Mouse (Mus musculus) heart, embryonic 12.5 days (tissue): ENCODE results near the gene Slc25a12. TPM values are rescaled to one million over a fixed set of nuclear protein-coding genes. Genes with fewer than 3 reads are reported as not detected.
A peak's percentile ranks its signal among the peaks of the same experiment; 100 is the strongest.

ENCODE experiments used
- ATAC-seq: fragments of 200-750 bp; cut with Nextera tagmentation; 2 replicates; pipeline ENCODE4 v1.8.0; 2017; ENCODE audit warnings: moderate TSS enrichment, moderate library complexity; ENCODE audit not compliant: insufficient number of reproducible peaks, low FRiP score
- H3K27ac ChIP-seq: fragments of 300-500 bp; sonication (generic); 2 replicates; pipeline ENCODE4 v1.5.1; 2016; ENCODE audit warnings: mild to moderate bottlenecking, moderate library complexity; ENCODE audit not compliant: poor library complexity, severe bottlenecking
- H3K27me3 ChIP-seq: fragments of 300-500 bp; sonication (generic); replicated peaks from 2 replicates; pipeline ENCODE4 v1.6.1; 2016; ENCODE audit warnings: mild to moderate bottlenecking, moderate library complexity
- H3K36me3 ChIP-seq: fragments of 300-500 bp; sonication (generic); 2 replicates; pipeline ENCODE4 v1.6.1; 2016; ENCODE audit warnings: mild to moderate bottlenecking, moderate library complexity
- H3K4me1 ChIP-seq: fragments of 300-500 bp; sonication (generic); replicated peaks from 2 replicates; pipeline ENCODE4 v1.6.1; 2016; ENCODE audit warnings: mild to moderate bottlenecking
- H3K4me2 ChIP-seq: fragments of 300-500 bp; sonication (generic); 2 replicates; pipeline ENCODE4 v1.6.1; 2016; ENCODE audit warnings: mild to moderate bottlenecking, moderate library complexity
- H3K4me3 ChIP-seq: fragments of 300-500 bp; sonication (generic); 2 replicates; pipeline ENCODE4 v1.5.1; 2016; ENCODE audit warnings: mild to moderate bottlenecking
- H3K9ac ChIP-seq: fragments of 300-500 bp; sonication (generic); 2 replicates; pipeline ENCODE4 v1.6.1; 2016; ENCODE audit warnings: mild to moderate bottlenecking, moderate library complexity
- H3K9me3 ChIP-seq: fragments of 300-500 bp; sonication (generic); replicated peaks from 2 replicates; pipeline ENCODE4 v1.6.1; 2016; ENCODE audit warnings: mild to moderate bottlenecking, moderate library complexity
- WGBS: fragments of 180-500 bp; shearing (Covaris S2); methylation state at CpG from one replicate; pipeline ENCODE4 v1.1.7; 2016; 5-methylcytosine and 5-hydroxymethylcytosine counted together
- polyA plus RNA-seq: library from polyadenylated mRNA; unstranded; fragments of >200 nt; fragmentation: Nextera tagmentation; extraction: Ambion mirVana; gene quantifications from 2 replicates; pipeline ENCODE4 v1.2.1, GENCODE M21; 2016

The Slc25a12 gene
- 92.1 and 92.8 TPM in 2 replicates for polyA plus RNA-seq

GRCm38 (mm10) chr2:71367125-71367880, at the start of gene Slc25a12:
TSS of gene Slc25a12 (minus strand) at chr2:71367749.
- under 1% methylated on average over 56 of the region's 57 CpGs for WGBS
- Histone ChIP-seq H3K9me3 (no peaks in the 10 kb centered on the region), H3K9ac (peak within 1 kb of the TSS; percentile 92), H3K4me3 (peak within 1 kb of the TSS; percentile 92), H3K4me1 (peaks cover 10% of the 10 kb centered on the region), H3K4me2 (peak within 1 kb of the TSS; percentile 80), H3K27ac (peak within 1 kb of the TSS; percentile 95), H3K27me3 (no peaks in the 10 kb centered on the region), H3K36me3 (peaks cover 8% of the 10 kb centered on the region)
- ATAC-seq, result peak; percentile 97

- Histone ChIP-seq H3K4me2 (no peak overlapping the region), H3K4me3 (no peak overlapping the region), H3K27ac (no peak overlapping the region), H3K27me3 (no peaks in the 10 kb centered on the region), H3K4me1 (no peaks in the 10 kb centered on the region), H3K9ac (no peak overlapping the region), H3K36me3 (peaks cover 46% of the 10 kb centered on the region), H3K9me3 (no peaks in the 10 kb centered on the region)
- WGBS, result 98% methylated on average over 1 of the region's 1 CpGs
- ATAC-seq, result no peak
Measured at GRCm38 (mm10) chr2:71405613-71406012, 38.1 kb upstream of the Slc25a12 start.

- H3K9ac ChIP-seq, result peak overlapping the region; percentile 88
- H3K4me1 ChIP-seq, result peaks cover 6% of the 10 kb centered on the region
- peak overlapping the region; percentile 91 for H3K4me3 ChIP-seq
- H3K27me3 ChIP-seq, result no peaks in the 10 kb centered on the region
- no peaks in the 10 kb centered on the region for H3K9me3 ChIP-seq
- WGBS, result 52% methylated on average over 9 of the region's 9 CpGs
- H3K27ac ChIP-seq, result peak overlapping the region; percentile 70; the same call in 1 of the 2 replicates
- peak overlapping the region; percentile 74 for H3K4me2 ChIP-seq
- no peak for ATAC-seq
- peaks cover 25% of the 10 kb centered on the region for H3K36me3 ChIP-seq
Measured at GRCm38 (mm10) chr2:71389864-71390263, 22.3 kb upstream of the Slc25a12 start.

- Histone ChIP-seq H3K4me1 (peaks cover 6% of the 10 kb centered on the region), H3K36me3 (peaks cover 21% of the 10 kb centered on the region), H3K4me3 (peak within 1 kb of the TSS; percentile 91), H3K27ac (peak within 1 kb of the TSS; percentile 70), H3K27me3 (no peaks in the 10 kb centered on the region), H3K9me3 (no peaks in the 10 kb centered on the region), H3K9ac (peak within 1 kb of the TSS; percentile 88), H3K4me2 (peak within 1 kb of the TSS; percentile 74)
- peak; percentile 97 for ATAC-seq
- WGBS, result under 1% methylated on average over 59 of the region's 66 CpGs
Measured at GRCm38 (mm10) chr2:71388951-71389763, 21.6 kb upstream of the Slc25a12 start, which contains the start of gene Hat1. TSS of gene Hat1 (plus strand) at chr2:71388958.

GRCm38 (mm10) chr2:71387766-71388165, 20.2 kb upstream of the Slc25a12 start:
- Histone ChIP-seq H3K9ac (no peak overlapping the region), H3K27me3 (no peaks in the 10 kb centered on the region), H3K4me2 (no peak overlapping the region), H3K27ac (no peak overlapping the region), H3K4me3 (no peak overlapping the region), H3K4me1 (peaks cover 6% of the 10 kb centered on the region), H3K36me3 (peaks cover 13% of the 10 kb centered on the region), H3K9me3 (no peaks in the 10 kb centered on the region)
- 96% methylated on average over 6 of the region's 6 CpGs for WGBS
- no peak for ATAC-seq

- ATAC-seq, result no peak
- WGBS, result 24% methylated on average over 11 of the region's 11 CpGs
- H3K4me1 ChIP-seq, result no peaks in the 10 kb centered on the region
- H3K27ac ChIP-seq, result no peak overlapping the region
- peak overlapping the region; percentile 50 for H3K4me2 ChIP-seq
- no peak overlapping the region for H3K9ac ChIP-seq
- no peaks in the 10 kb centered on the region for H3K9me3 ChIP-seq
- H3K27me3 ChIP-seq, result no peaks in the 10 kb centered on the region
- H3K4me3 ChIP-seq, result peak overlapping the region; percentile 15; the same call in 1 of the 2 replicates
- no peaks in the 10 kb centered on the region for H3K36me3 ChIP-seq
Measured at GRCm38 (mm10) chr2:71383890-71384289, 16.3 kb upstream of the Slc25a12 start.

- 61% methylated on average over 4 of the region's 4 CpGs for WGBS
- Histone ChIP-seq H3K9ac (no peak overlapping the region), H3K9me3 (no peaks in the 10 kb centered on the region), H3K27me3 (no peaks in the 10 kb centered on the region), H3K27ac (no peak overlapping the region), H3K4me1 (no peaks in the 10 kb centered on the region), H3K36me3 (no peaks in the 10 kb centered on the region), H3K4me2 (no peak overlapping the region), H3K4me3 (no peak overlapping the region)
- ATAC-seq, result no peak
Measured at GRCm38 (mm10) chr2:71381962-71382361, 14.4 kb upstream of the Slc25a12 start.

GRCm38 (mm10) chr2:71377426-71377825, 9.9 kb upstream of the Slc25a12 start:
- Histone ChIP-seq H3K27me3 (no peaks in the 10 kb centered on the region), H3K27ac (no peak overlapping the region), H3K36me3 (no peaks in the 10 kb centered on the region), H3K4me3 (no peak overlapping the region), H3K9me3 (no peaks in the 10 kb centered on the region), H3K9ac (no peak overlapping the region), H3K4me1 (peaks cover 10% of the 10 kb centered on the region; the same call in 1 of the 2 replicates), H3K4me2 (no peak overlapping the region)
- no peak; the same call in 1 of the 2 replicates for ATAC-seq
- WGBS, result 86% methylated on average over 5 of the region's 5 CpGs

GRCm38 (mm10) chr2:71376433-71376906, 8.9 kb upstream of the Slc25a12 start:
- no peaks in the 10 kb centered on the region for H3K36me3 ChIP-seq
- peak overlapping the region; percentile 56 for H3K4me2 ChIP-seq
- H3K4me1 ChIP-seq, result peaks cover 10% of the 10 kb centered on the region; the same call in 1 of the 2 replicates
- H3K9me3 ChIP-seq, result no peaks in the 10 kb centered on the region
- no peaks in the 10 kb centered on the region for H3K27me3 ChIP-seq
- H3K4me3 ChIP-seq, result peak overlapping the region; percentile 20
- H3K9ac ChIP-seq, result no peak overlapping the region
- no peak for ATAC-seq
- H3K27ac ChIP-seq, result no peak overlapping the region
- WGBS, result 22% methylated on average over 11 of the region's 11 CpGs

GRCm38 (mm10) chr2:71374275-71375155, 7.0 kb upstream of the Slc25a12 start:
- WGBS, result 54% methylated on average over 8 of the region's 8 CpGs
- Histone ChIP-seq H3K27ac (no peak overlapping the region), H3K4me1 (peaks cover 10% of the 10 kb centered on the region; the same call in 1 of the 2 replicates), H3K36me3 (no peaks in the 10 kb centered on the region), H3K4me3 (no peak overlapping the region), H3K4me2 (no peak overlapping the region), H3K27me3 (no peaks in the 10 kb centered on the region), H3K9me3 (no peaks in the 10 kb centered on the region), H3K9ac (no peak overlapping the region)
- ATAC-seq, result no peak
